Mouse (Mus musculus) ES-Bruce4 (cell line): Measurements from ENCODE around the gene Gm45213.

Source experiments
- CTCF ChIP-seq: IDR thresholded peaks from one replicate; pipeline ENCODE4 v1.8.1; 2011; ENCODE audit warnings: low read depth, low read length
- POLR2A ChIP-seq: IDR thresholded peaks from one replicate; pipeline ENCODE4 v1.8.1; 2011; ENCODE audit warnings: low read length; ENCODE audit not compliant: insufficient read depth

DNA sequence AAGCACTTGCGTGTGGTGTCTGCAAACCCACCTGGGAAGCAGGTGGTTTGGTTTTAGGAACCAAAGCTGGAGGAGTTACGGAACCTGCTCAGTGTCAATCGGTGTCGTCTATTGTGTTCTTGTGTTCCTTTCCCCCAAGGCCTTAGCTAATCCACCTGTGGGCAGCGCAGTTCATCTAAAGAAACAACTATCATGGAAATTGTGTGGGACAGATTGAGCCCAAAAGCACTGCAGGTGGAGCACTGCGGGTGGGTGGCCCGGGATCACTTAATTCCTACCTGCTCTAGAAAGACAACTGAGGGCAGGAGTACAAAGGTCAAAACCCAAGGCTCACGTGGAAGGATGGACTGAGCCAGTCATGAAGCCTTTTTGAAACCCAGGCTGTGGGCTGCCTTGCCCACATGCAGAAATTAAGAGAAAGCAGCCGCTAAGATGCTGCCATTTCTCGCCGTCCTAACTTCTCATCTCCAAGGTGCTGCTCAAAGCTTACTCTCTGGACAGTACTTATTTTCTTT, 47.3 kb downstream of the Gm45213 start:
- TF ChIP-seq CTCF, result no peak
- TF ChIP-seq POLR2A, result no peak
